Mouse (Mus musculus) liver, embryonic 16.5 days (tissue): ENCODE results near the gene Fen1. TPM values are rescaled to one million over a fixed set of nuclear protein-coding genes. Genes with fewer than 3 reads are reported as not detected.
A peak's percentile ranks its signal among the peaks of the same experiment; 100 is the strongest.

Experiments used
- ATAC-seq: fragments of 200-750 bp; cut with Nextera tagmentation; 2 replicates; pipeline ENCODE4 v1.8.0; 2017; ENCODE audit warnings: low read depth, mild to moderate bottlenecking, moderate number of reproducible peaks, moderate library complexity
- H3K27ac ChIP-seq: fragments of 300-500 bp; sonication (generic); 2 replicates; pipeline ENCODE4 v1.5.1; 2014; ENCODE audit warnings: mild to moderate bottlenecking, low read length
- H3K27me3 ChIP-seq: fragments of 300-500 bp; sonication (generic); 2 replicates; pipeline ENCODE4 v1.6.1; 2014; ENCODE audit warnings: low read depth, low read length, mixed read lengths; ENCODE audit not compliant: control insufficient read depth, insufficient read depth
- H3K36me3 ChIP-seq: fragments of 300-500 bp; sonication (generic); 2 replicates; pipeline ENCODE4 v1.6.1; 2014; ENCODE audit warnings: mild to moderate bottlenecking; ENCODE audit not compliant: control insufficient read depth, insufficient read depth
- H3K4me1 ChIP-seq: fragments of 300-500 bp; sonication (generic); 2 replicates; pipeline ENCODE4 v1.6.1; 2014; ENCODE audit warnings: low read depth, low read length, mixed read lengths; ENCODE audit not compliant: control insufficient read depth
- H3K4me2 ChIP-seq: fragments of 300-500 bp; sonication (generic); 2 replicates; pipeline ENCODE4 v1.6.1; 2014; ENCODE audit warnings: low read depth, low read length, mixed read lengths
- H3K4me3 ChIP-seq: fragments of 300-500 bp; sonication (generic); 2 replicates; pipeline ENCODE4 v1.5.1; 2014; ENCODE audit warnings: low read depth, mild to moderate bottlenecking, low read length
- H3K9ac ChIP-seq: fragments of 300-500 bp; sonication (generic); 2 replicates; pipeline ENCODE4 v1.6.1; 2014; ENCODE audit warnings: low read depth, low read length
- H3K9me3 ChIP-seq: fragments of 300-500 bp; sonication (generic); replicated peaks from 2 replicates; pipeline ENCODE4 v1.6.1; 2016; ENCODE audit warnings: low read length; ENCODE audit not compliant: control insufficient read depth
- WGBS: fragments of 180-500 bp; shearing (Covaris S2); extraction: QIAGEN DNeasy Blood & Tissue Kit; methylation state at CpG from one replicate; pipeline ENCODE4 v1.1.7; 2014; ENCODE audit not compliant: insufficient replicate concordance; 5-methylcytosine and 5-hydroxymethylcytosine counted together
- polyA plus RNA-seq: library from polyadenylated mRNA; unstranded; fragments of >200 nt; fragmentation: Nextera tagmentation; extraction: Ambion mirVana; gene quantifications from 2 replicates; pipeline ENCODE4 v1.2.1, GENCODE M21; 2015

Fen1 gene
- 114 and 125 TPM in 2 replicates for polyA plus RNA-seq

- H3K4me2 ChIP-seq: peak within 1 kb of the TSS; percentile 69
- no peaks in the 10 kb centered on the region for H3K9me3 ChIP-seq
- H3K4me3 ChIP-seq: peak within 1 kb of the TSS; percentile 77
- peak; percentile 84 for ATAC-seq
- no peaks in the 10 kb centered on the region for H3K27me3 ChIP-seq
- peak within 1 kb of the TSS; percentile 92 for H3K27ac ChIP-seq
- WGBS: under 1% methylated on average over 40 of the region's 40 CpGs
- peak within 1 kb of the TSS; percentile 82 for H3K9ac ChIP-seq
- peaks cover 23% of the 10 kb centered on the region for H3K4me1 ChIP-seq
- H3K36me3 ChIP-seq: peaks cover 32% of the 10 kb centered on the region
Measured at GRCm38 (mm10) chr19:10203848-10204615, at the start of gene Fen1, which contains the start of gene Tmem258. Gene Fen1 (minus strand): TSS chr19:10204169. Gene Tmem258 (plus strand): TSS chr19:10204014.

GRCm38 (mm10) chr19:10248128-10248527 is 44.2 kb upstream of the Fen1 start:
- no peak overlapping the region for H3K4me2 ChIP-seq
- no peaks in the 10 kb centered on the region for H3K4me1 ChIP-seq
- H3K4me3 ChIP-seq: no peak overlapping the region
- 57% methylated on average over 20 of the region's 20 CpGs for WGBS
- H3K27ac ChIP-seq: no peak overlapping the region
- no peaks in the 10 kb centered on the region for H3K27me3 ChIP-seq
- H3K9ac ChIP-seq: no peak overlapping the region
- no peaks in the 10 kb centered on the region for H3K9me3 ChIP-seq
- ATAC-seq: no peak
- H3K36me3 ChIP-seq: no peaks in the 10 kb centered on the region

GRCm38 (mm10) chr19:10247165-10247564 is 43.2 kb upstream of the Fen1 start:
- no peak overlapping the region for H3K9ac ChIP-seq
- H3K36me3 ChIP-seq: no peaks in the 10 kb centered on the region
- WGBS: 17% methylated on average over 6 of the region's 6 CpGs
- H3K27me3 ChIP-seq: no peaks in the 10 kb centered on the region
- H3K9me3 ChIP-seq: no peaks in the 10 kb centered on the region
- H3K4me2 ChIP-seq: no peak overlapping the region
- no peak overlapping the region for H3K4me3 ChIP-seq
- ATAC-seq: no peak
- H3K4me1 ChIP-seq: no peaks in the 10 kb centered on the region
- no peak overlapping the region for H3K27ac ChIP-seq

GRCm38 (mm10) chr19:10244183-10244582 is 40.2 kb upstream of the Fen1 start:
- no peak overlapping the region for H3K4me3 ChIP-seq
- no peaks in the 10 kb centered on the region for H3K9me3 ChIP-seq
- WGBS: 11% methylated on average over 3 of the region's 3 CpGs
- no peaks in the 10 kb centered on the region for H3K36me3 ChIP-seq
- H3K27me3 ChIP-seq: peaks cover 5% of the 10 kb centered on the region; the same call in 1 of the 2 replicates
- H3K9ac ChIP-seq: no peak overlapping the region
- peaks cover 4% of the 10 kb centered on the region for H3K4me1 ChIP-seq
- H3K27ac ChIP-seq: no peak overlapping the region
- no peak overlapping the region for H3K4me2 ChIP-seq
- ATAC-seq: no peak

- H3K4me1 ChIP-seq: peaks cover 11% of the 10 kb centered on the region
- no peak overlapping the region for H3K4me3 ChIP-seq
- peaks cover 5% of the 10 kb centered on the region; the same call in 1 of the 2 replicates for H3K27me3 ChIP-seq
- 22% methylated on average over 8 of the region's 8 CpGs for WGBS
- no peak for ATAC-seq
- H3K27ac ChIP-seq: no peak overlapping the region
- H3K36me3 ChIP-seq: no peaks in the 10 kb centered on the region
- H3K4me2 ChIP-seq: no peak overlapping the region
- H3K9ac ChIP-seq: no peak overlapping the region
- no peaks in the 10 kb centered on the region for H3K9me3 ChIP-seq
Measured at GRCm38 (mm10) chr19:10242916-10243315, 38.9 kb upstream of the Fen1 start.

- Histone ChIP-seq H3K4me2 (peak within 1 kb of the TSS; percentile 71), H3K4me3 (peak within 1 kb of the TSS; percentile 62), H3K27ac (0 out of 2 replicates have a peak within 1 kb of the TSS, but pooled peaks have one; percentile 4), H3K4me1 (peaks cover 14% of the 10 kb centered on the region), H3K27me3 (peaks cover 5% of the 10 kb centered on the region; the same call in 1 of the 2 replicates), H3K9me3 (no peaks in the 10 kb centered on the region), H3K36me3 (no peaks in the 10 kb centered on the region), H3K9ac (peak within 1 kb of the TSS; percentile 58)
- ATAC-seq: peak; percentile 79
- WGBS: 7% methylated on average over 43 of the region's 43 CpGs
Measured at GRCm38 (mm10) chr19:10240654-10241305, 36.8 kb upstream of the Fen1 start, which contains the start of gene Myrf. Gene Myrf (minus strand): TSS chr19:10240748.

- ATAC-seq: no peak
- Histone ChIP-seq H3K4me3 (peak overlapping the region; percentile 62), H3K4me2 (peak overlapping the region; percentile 71), H3K36me3 (no peaks in the 10 kb centered on the region), H3K9ac (peak overlapping the region; percentile 58), H3K27me3 (peaks cover 5% of the 10 kb centered on the region; the same call in 1 of the 2 replicates), H3K27ac (no peak overlapping the region), H3K4me1 (peaks cover 19% of the 10 kb centered on the region), H3K9me3 (no peaks in the 10 kb centered on the region)
- 1% methylated on average over 21 of the region's 26 CpGs for WGBS
Measured at GRCm38 (mm10) chr19:10239975-10240653, 36.1 kb upstream of the Fen1 start.

GRCm38 (mm10) chr19:10239419-10239818 is 35.5 kb upstream of the Fen1 start:
- Histone ChIP-seq H3K27ac (0 out of 2 replicates have a peak overlapping the region, but pooled peaks have one; percentile 4), H3K4me1 (peaks cover 20% of the 10 kb centered on the region)
- 41% methylated on average over 2 of the region's 2 CpGs for WGBS

More at GRCm38 (mm10) chr19:10239419-10239818, 35.5 kb upstream of the Fen1 start:
- Histone ChIP-seq H3K4me2 (peak overlapping the region; percentile 71), H3K4me3 (peak overlapping the region; percentile 62), H3K36me3 (no peaks in the 10 kb centered on the region), H3K9me3 (no peaks in the 10 kb centered on the region), H3K27me3 (peaks cover 5% of the 10 kb centered on the region; the same call in 1 of the 2 replicates), H3K9ac (no peak overlapping the region)
- ATAC-seq: no peak
